Mouse (Mus musculus) lung, postnatal 0 days (tissue): ENCODE data around the gene Sgms1.

Source experiments
- CTCF ChIP-seq: IDR thresholded peaks from 2 replicates; pipeline ENCODE4 v1.5.1; 2016; ENCODE audit warnings: antibody characterized with exemption, mild to moderate bottlenecking
- EP300 ChIP-seq: IDR thresholded peaks from 2 replicates; pipeline ENCODE4 v1.6.1; 2016; ENCODE audit warnings: antibody characterized with exemption, mild to moderate bottlenecking, control low read depth

DNA sequence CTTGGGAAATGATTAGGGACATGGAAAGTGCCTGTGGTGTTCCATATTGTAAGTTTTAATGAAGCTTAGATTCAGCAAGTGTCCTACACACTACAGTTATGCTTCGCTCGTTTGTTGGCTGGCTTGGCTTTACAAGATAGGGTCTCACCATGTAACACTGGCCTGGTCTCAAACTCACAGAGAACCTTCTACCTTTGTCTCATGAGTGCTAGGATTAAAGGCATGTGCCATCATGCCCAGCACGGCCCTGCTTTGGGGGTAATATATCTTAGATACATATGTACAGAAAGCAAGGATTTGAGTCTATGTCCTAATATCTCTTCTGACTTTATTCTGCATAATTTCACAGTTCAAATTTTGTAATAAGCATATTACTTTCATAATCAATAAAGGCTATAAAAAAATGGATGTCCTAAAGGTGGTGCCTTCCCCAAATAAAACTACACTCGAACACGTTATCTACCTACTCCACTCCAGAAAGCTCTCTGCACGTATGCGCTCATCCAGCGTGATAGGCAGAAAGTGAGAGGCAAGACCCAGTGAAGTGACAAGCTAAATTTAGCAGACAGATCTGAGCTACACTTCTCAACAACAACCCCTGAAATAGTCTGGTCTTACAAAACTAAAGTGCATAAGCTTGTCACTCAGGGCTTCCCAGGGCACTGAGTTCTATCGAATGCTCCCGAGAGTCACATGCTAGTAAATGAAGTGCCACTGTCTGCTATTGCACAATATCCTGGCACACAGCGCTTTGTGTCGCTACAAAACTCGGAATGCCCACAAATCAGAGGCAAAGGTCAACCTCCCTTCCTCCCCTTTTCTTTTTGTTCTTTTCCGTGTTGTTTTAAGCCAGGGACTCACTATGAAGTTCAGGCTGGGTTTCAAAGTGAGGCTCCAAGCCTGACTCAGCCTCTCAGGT, 208.5 kb downstream of the Sgms1 start:
- TF ChIP-seq CTCF (no peak), EP300 (peak; percentile 95)
